Mouse (Mus musculus) left cerebral cortex, adult 2 months (tissue): ENCODE measurements around the gene Omd. TPM values are rescaled to one million over a fixed set of nuclear protein-coding genes. Genes with fewer than 3 reads are reported as not detected.

Experiments used
- DNase-seq, 2 experiments: peaks; one replicate each; pipeline ENCODE4 v3.0.0; 2021 to 2022; ENCODE audit warnings: low spot score in 2 of 2, mixed read lengths in 1 of 2; ENCODE audit errors: extremely low spot score in 1 of 2
- H3K27ac ChIP-seq: fragments of 200-600 bp; 2 replicates; pipeline ENCODE4 v1.8.1; 2022
- H3K4me3 ChIP-seq: fragments of 200-600 bp; 2 replicates; pipeline ENCODE4 v1.8.1; 2022
- CTCF ChIP-seq: fragments of 200-600 bp; IDR thresholded peaks from 2 replicates; pipeline ENCODE4 v1.8.1; 2022; ENCODE audit warnings: antibody characterized with exemption, mild to moderate bottlenecking, moderate library complexity
- intact Hi-C: fragments of 180-260 bp; cut with DNase I; formaldehyde crosslinking; loops from one replicate; pipeline ENCODE4 v1.15.1; 2025
- long read RNA-seq, 2 experiments: library from polyadenylated mRNA; stranded (forward); transcript quantifications; one replicate each; pipeline ENCODE4 v2.0.0; 2021; ENCODE audit warnings: borderline mapping rate in 2 of 2
- total RNA-seq, 2 experiments: library from RNA; stranded (reverse); gene quantifications; 2 replicates each; pipeline ENCODE4 v1.2.3; 2021

Gene Omd
- total RNA-seq: 1 to 10 TPM; 1.6 to 2.7 TPM
- long read RNA-seq, experiment 1, partial matches to known transcripts: 0 of 1 reads
- long read RNA-seq, experiment 1, other reads (novel, unspliced or antisense): 1 of 1 reads
- long read RNA-seq, experiment 2: 0 reads

DNA sequence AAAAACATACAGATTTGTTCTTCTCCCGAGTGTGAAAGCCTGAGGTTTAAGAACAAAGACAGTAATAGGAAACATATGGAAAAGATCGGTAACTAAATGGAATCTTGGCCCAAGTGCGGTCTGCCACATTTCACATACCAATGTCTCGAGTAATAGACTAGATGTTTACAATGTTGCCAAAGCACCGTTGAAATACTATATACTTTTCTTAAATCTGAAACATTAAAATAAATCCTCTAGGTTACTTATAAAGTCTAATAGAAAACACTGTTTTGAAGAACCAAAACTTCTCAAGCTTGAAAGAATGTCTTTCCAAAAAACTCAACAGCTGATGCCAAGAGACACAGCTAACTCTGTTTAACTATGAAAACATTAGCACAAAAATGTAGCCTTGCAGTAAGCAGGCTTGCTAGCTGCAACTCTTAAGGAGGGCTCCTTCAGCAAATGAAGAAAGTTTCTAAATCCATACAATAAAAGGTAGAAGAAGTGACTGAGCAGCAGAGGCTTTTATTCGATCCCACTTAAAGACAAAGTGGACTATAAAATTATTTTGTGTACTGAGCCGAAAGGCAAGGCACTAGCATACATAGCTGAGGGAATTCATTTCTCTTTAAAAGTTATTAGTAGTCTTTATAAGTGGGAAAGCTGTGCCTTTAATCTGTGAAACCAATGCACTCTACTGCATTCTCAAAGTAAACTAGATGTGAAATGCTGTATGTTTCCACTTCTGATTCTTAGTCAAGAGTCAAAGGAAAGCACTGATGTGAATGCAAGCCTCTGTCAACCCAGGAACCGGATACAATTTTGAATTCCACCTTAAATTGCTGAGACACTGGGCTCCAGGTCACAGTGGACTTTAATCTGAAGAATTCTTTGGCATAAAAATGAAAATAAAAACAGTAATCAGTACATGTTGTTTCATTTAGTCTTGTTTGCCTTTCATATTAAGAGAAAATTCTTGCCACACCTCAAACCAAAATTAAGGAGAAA, at the start of gene Omd:
TSS of gene Omd (plus strand) at position 922 of the 990 bp plus-strand sequence.
- intact Hi-C loops: no loop called here

DNA sequence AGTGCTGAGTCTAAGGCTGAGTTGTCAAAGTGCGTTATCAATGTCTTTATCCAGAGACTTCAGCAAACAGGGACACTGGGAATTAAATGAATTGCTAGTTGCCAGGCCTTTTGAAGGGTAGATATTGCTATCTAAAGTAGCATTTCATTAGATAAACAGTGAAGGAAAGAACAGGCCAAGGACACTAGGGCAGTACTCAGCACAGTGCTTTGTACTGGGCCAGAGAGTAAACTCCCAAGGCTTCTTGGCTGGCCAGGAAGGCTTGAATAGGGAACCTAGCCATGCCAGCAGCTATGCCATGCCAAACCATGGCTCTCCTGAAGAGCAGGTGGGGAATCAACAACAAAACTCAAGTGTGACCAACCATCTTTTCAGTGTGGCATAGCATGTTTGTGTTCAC, 45.3 kb upstream of the Omd start:
- intact Hi-C loops: no loop called here
- TF ChIP-seq CTCF: no peak
- Histone ChIP-seq H3K27ac (no peak overlapping the region), H3K4me3 (no peak overlapping the region)
- DNase-seq: no peak

More for the DNA sequence above, at the start of gene Omd:
- no peak within 1 kb of the TSS for H3K27ac ChIP-seq
- H3K4me3 ChIP-seq: no peak within 1 kb of the TSS
- TF ChIP-seq CTCF: no peak
- DNase-seq: no peak

DNA sequence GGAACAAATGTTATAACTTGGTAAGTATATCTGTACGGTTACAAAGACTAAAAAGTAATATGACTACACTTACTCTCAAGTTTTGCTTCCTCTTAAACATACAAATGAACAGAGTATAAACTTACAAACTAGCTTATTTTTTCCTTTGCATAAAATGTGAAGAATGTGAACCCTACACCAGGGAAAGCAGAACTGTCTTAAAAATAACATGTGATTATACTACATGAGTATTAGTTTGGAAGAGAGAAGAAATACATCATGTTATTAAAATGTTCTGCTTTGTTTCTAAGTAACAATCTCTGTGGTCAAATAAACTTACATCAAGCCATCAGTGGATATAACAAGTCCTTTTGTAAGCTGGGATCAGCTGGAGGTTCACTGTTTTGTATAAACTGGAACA, 43.6 kb upstream of the Omd start:
- TF ChIP-seq CTCF: no peak
- no peak overlapping the region for H3K4me3 ChIP-seq
- no peak for DNase-seq
- intact Hi-C loops: no loop called here
- H3K27ac ChIP-seq: no peak overlapping the region

- no peak for DNase-seq
- H3K4me3 ChIP-seq: no peak within 1 kb of the TSS
- H3K27ac ChIP-seq: no peak within 1 kb of the TSS
- intact Hi-C loops: no loop called here
- TF ChIP-seq CTCF: no peak
Observed at GRCm38 (mm10) chr13:49544279-49544678, 38.0 kb upstream of the Omd start, which contains the start of gene Aspn. Gene Aspn, plus strand, starts transcription at chr13:49544443.

DNA sequence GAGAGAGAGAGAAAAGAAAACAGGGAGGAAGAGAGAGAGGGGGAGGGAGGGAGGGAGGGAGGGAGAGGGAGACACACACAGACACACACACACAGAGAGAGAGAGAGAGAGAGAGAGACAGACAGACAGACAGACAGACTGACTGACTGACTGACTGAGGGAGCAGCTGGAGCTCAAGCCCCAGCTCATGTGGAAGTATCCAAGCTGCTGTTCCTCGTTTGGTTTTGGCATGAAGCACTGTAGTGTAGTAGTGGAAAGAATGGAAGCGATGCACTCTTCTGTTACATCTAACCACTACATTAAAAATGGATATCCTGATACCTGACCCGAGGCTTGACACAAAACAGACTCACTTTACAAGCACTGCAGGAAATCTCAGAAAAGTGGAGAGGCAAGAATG, 36.6 kb upstream of the Omd start:
- intact Hi-C loops: no loop called here
- DNase-seq: no peak
- no peak for TF ChIP-seq CTCF
- H3K4me3 ChIP-seq: no peak overlapping the region
- H3K27ac ChIP-seq: no peak overlapping the region

GRCm38 (mm10) chr13:49546517-49546916, 35.7 kb upstream of the Omd start:
- DNase-seq: no peak
- TF ChIP-seq CTCF: no peak
- intact Hi-C loops: no loop called here
- Histone ChIP-seq H3K4me3 (no peak overlapping the region), H3K27ac (no peak overlapping the region)

GRCm38 (mm10) chr13:49547563-49548150, 34.6 kb upstream of the Omd start:
- no peak for TF ChIP-seq CTCF
- no peak overlapping the region for H3K4me3 ChIP-seq
- intact Hi-C loops: no loop called here
- no peak overlapping the region for H3K27ac ChIP-seq
- DNase-seq: no peak

DNA sequence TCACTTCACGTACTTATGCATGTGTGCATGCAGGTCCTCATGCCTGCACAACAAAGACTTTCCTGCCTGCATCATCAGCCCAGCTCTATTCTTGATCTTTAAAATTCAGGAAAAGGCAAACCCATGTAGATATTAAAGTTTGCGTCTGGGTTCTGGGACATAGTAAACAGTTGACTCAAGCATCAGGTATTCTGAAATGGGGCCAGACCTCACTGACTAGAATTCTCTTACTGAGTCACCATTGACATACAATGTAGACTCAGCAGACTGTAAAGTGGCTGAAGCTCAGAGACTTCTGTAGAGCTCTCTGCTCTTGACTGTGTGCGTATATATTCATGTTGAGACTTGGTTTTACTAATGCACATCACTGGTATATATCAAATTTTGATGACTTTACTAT, 32.6 kb upstream of the Omd start:
- Histone ChIP-seq H3K4me3 (no peak overlapping the region), H3K27ac (no peak overlapping the region)
- intact Hi-C loops: no loop called here
- DNase-seq: no peak
- TF ChIP-seq CTCF: no peak

DNA sequence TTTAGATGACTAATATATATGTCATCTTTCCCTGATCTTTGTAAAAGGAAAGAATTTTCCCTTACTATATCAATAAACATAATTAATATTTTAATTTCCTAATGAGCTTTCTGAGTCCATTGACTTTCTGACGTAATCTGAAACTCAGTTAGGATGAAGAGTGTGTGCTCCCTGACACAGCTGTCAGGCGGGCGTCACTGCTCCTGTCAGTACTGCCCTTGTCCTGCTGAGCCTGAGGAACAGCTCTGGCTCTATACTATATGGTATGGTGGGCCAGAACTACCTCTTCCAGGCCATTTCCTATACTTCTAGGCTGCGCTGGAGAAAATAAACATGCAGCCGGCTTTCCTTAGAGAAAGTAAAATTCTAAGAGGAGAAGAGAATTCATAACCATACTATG, 27.7 kb upstream of the Omd start:
- no peak for TF ChIP-seq CTCF
- no peak overlapping the region for H3K4me3 ChIP-seq
- intact Hi-C loops: no loop called here
- H3K27ac ChIP-seq: no peak overlapping the region
- DNase-seq: no peak

- intact Hi-C loops: no loop called here
Observed at GRCm38 (mm10) chr13:49556203-49556602, 26.1 kb upstream of the Omd start.

GRCm38 (mm10) chr13:49556924-49557323, 25.3 kb upstream of the Omd start:
- H3K4me3 ChIP-seq: no peak overlapping the region
- intact Hi-C loops: no loop called here
- no peak for DNase-seq
- no peak overlapping the region for H3K27ac ChIP-seq
- TF ChIP-seq CTCF: no peak

More at GRCm38 (mm10) chr13:49556203-49556602, 26.1 kb upstream of the Omd start:
- no peak overlapping the region for H3K4me3 ChIP-seq
- no peak for DNase-seq
- H3K27ac ChIP-seq: no peak overlapping the region
- no peak for TF ChIP-seq CTCF

GRCm38 (mm10) chr13:49559185-49559584, 23.1 kb upstream of the Omd start:
- TF ChIP-seq CTCF: peak; percentile 37
- peak in 1 of 2 experiments; percentile 11 for DNase-seq
- intact Hi-C loops: no loop called here
- Histone ChIP-seq H3K4me3 (no peak overlapping the region), H3K27ac (no peak overlapping the region)
